Mouse (Mus musculus) CD4-positive naive resting alpha-beta T cell, adult 76 days (primary cell): ENCODE measurements around the gene Msl1. TPM values are rescaled to one million over a fixed set of nuclear protein-coding genes. Genes with fewer than 3 reads are reported as not detected.

Experiments
- total RNA-seq: library from RNA; stranded (reverse); gene quantifications from one replicate; pipeline ENCODE4 v1.2.4, GENCODE M21; 2023

Gene Msl1
- 107 TPM for total RNA-seq

GRCm38 (mm10) chr11:98795015-98795713 is at the start of gene Msl1:
TSS of gene Msl1 (plus strand) at chr11:98795516.

GRCm38 (mm10) chr11:98774582-98775347 is 20.6 kb upstream of the Msl1 start, which contains the start of gene Nr1d1:
TSS of gene Nr1d1 (minus strand) at chr11:98775333.

GRCm38 (mm10) chr11:98804605-98805004 is 9.3 kb downstream of the Msl1 start, which contains the start of gene Casc3:
TSS of gene Casc3 (plus strand) at chr11:98804905.

DNA sequence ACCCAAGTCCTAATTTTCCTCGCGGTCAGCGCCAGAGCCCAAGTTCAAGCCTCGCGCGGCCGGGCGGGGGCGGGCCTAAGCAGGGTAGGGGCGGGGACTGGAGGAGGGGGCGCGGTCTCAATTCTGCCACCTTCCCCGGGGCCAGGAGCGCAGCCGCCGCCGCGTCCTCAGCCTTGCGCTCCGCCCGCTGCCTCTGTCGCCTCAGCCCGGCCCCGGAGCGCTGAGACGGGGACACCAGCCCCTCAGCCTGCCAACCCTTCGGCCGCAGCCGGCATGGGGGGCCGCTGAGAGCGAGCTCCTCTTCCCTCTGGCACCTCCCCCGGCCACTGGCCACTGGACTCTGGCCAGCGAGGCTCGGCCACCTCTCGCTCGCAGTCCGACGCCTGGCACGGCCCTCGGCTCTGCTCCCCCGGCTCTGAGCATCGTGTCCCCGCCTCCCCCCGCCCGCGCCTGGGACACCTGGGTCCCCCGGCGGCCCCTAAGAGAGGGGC is 41.4 kb downstream of the Msl1 start, which contains the start of gene Rapgefl1:
Rapgefl1 (plus strand) TSS at position 135 of the 491 bp plus-strand sequence.

Other genes with a start within 250 kb of the Msl1 start
- gene Ikzf3, start 249.5 kb upstream of the Msl1 start, total RNA-seq, result 154 TPM
- gene Zpbp2, start 244.4 kb upstream of the Msl1 start, total RNA-seq, result 3.7 TPM
- gene Ormdl3, start 208.1 kb upstream of the Msl1 start, total RNA-seq, result 19.4 TPM
- gene Lrrc3c, start 197.2 kb upstream of the Msl1 start, total RNA-seq, result not detected
- gene Gm12355, start 169.9 kb upstream of the Msl1 start, total RNA-seq, result 21.9 TPM
- 0.64 TPM for gene Gsdma3, start 169.2 kb upstream of the Msl1 start, total RNA-seq
- not detected for gene Gsdma2, start 148.8 kb upstream of the Msl1 start, total RNA-seq
- not detected for gene Gsdma, start 131.2 kb upstream of the Msl1 start, total RNA-seq
- gene Psmd3, start 113.0 kb upstream of the Msl1 start, total RNA-seq, result 77.8 TPM
- gene Csf3, start 94.3 kb upstream of the Msl1 start, total RNA-seq, result not detected
- gene Med24, start 66.1 kb upstream of the Msl1 start, total RNA-seq, result 77.9 TPM
- gene Thra, start 54.9 kb upstream of the Msl1 start, total RNA-seq, result 30.2 TPM
- 4.3 TPM for gene Nr1d1, start 20.2 kb upstream of the Msl1 start, total RNA-seq
- gene Casc3, start 9.4 kb downstream of the Msl1 start, total RNA-seq, result 108 TPM
- 0.62 TPM for gene Rapgefl1, start 41.3 kb downstream of the Msl1 start, total RNA-seq
- 47.8 TPM for gene Wipf2, start 68.1 kb downstream of the Msl1 start, total RNA-seq
- 1.2 TPM for gene Cdc6, start 112.3 kb downstream of the Msl1 start, total RNA-seq
- gene Rara, start 132.3 kb downstream of the Msl1 start, total RNA-seq, result 99.1 TPM
- not detected for gene Gjd3, start 187.5 kb downstream of the Msl1 start, total RNA-seq
- 9.8 TPM for gene Top2a, start 228.7 kb downstream of the Msl1 start, total RNA-seq
- gene Igfbp4, start 245.7 kb downstream of the Msl1 start, total RNA-seq, result 382 TPM